Mouse (Mus musculus): ENCODE data around the gene Cracr2a.
A peak's percentile ranks its signal among the peaks of the same experiment; 100 is the strongest.

Gene Cracr2a

DNA sequence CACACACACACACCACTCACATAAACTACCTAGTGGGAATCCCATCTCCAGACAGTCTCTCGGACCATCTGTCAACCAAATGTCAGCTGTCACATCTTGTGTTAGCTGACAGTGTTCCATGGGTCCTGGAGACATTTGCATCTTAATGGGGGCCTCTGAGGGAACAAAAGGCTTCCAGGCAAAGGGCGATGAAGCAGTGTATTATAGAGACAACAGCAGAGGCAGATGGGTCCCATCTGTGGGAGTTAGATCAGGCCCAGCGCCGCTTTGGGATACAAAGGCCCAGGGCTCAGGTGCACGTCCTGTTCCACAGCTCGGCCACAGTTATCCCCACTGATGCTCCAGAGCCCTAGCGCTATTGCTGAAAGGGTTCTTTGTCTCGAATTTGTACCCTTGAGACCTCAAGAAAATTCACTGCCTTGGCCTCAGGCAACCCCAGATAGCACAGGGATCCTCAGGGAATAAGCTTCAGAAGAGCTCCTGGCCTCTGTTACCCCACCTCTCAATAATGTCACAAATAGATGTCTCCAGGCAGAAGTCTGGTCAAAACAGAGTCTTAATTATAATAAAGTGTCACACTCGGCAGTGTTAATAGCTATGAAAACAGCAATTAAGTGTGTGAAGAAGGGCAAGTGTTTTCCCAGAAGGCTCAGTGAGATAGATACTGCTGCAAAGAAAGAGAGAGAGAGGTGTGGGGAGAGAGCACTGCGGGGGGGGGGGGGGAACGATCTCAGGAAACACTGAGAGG is 140.1 kb downstream of the Cracr2a start:
- no peak for DNase-seq

DNA sequence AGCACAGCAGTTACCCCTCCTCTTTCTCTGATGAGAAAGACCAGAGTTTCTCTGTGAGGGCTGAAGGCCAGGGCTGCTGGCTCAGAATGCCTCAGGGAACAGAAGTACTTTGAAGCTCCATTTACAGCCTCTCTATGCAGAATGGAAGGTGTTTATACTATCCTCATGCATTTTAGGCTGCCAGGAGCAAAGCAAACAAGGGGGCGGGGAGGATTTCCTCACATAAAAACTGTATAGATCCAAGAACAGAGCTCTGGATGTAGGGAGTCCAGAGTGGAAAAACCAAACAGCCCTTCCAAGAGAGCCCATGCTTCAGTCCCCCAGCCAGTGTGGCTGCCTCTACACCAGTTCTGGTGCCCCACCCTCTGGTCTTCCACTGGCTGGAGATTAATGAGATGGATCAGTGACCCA is 147.1 kb downstream of the Cracr2a start:
- no peak for DNase-seq

DNA sequence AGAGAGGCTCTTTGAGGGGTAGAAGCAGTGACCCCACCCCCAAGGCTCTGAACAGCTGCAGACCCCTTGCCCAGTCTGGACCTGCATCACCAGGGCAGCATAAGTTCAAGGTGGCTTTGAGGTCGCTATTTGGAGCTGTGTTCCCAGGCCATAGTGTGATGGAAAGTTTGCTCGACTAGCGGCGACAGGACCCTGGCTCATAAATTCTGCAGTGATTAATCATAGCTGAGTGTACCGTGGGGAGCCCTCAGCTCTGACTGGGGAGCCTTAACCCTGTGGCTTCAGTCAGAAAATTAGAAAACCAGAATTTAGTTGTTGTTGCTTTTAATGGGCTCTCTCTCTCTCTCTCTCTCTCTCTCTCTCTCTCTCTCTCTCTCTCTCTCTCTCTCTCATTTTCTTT is 153.8 kb downstream of the Cracr2a start:
- DNase-seq: no peak

DNA sequence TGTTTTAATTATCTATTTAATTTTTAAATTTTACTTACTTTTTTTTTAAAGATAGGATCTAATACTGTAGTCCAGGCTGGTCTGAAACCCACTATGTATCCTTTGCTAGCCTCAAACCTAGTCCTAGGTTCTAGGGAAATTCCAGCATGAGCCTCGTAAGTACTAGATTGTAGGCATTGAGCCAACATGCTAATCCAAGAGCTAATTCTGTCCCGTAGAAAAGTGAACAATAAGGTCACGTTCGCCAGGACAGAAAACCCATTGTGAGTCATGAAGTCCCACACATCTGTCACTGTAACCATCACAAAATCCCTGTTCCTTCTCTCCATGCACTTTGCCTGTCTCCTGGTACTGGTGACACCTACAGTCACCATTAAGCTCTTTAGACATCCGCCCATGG is 154.3 kb downstream of the Cracr2a start:
- DNase-seq: no peak

DNA sequence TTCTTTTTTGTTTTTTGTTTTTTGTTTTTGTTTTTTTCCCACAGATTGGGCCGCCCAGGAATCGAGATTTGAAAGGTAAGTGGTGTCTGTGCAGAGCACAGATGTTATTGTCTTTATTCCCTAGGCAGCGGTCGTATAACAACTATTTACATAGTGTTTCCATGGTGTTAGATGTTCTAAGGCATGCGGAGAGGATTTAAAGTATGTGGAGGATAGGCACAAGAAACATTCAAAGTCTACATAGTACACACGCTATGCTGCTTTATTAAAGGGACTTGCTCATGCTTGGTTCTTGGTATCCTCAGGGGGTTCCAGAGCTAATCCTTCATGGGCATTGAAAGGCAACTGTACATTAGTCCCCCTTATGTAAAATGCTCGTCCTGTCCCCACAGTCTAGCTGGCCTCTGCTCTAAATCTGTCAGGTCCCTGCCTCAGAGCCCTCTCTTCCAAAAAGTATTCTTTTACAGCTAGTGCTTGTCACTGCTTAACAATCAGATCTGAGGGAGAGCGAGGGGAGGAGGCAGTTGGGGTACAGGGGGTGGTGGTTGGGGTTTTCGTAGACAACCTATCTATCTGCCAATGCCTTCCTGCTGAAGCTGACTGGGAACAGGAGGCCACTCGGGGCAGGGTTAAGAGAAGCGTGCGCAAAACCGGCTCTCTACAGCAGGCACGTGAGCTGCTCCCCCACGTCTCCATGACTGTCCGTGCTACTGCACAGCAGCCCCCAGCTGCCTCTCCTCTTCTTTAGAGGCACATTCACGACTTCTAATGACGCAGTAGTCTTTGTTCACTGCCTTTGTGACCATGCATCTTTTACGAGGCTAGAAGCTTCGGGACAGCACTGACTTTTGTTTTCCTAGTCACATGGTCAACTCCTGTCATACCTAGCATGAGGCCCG is 156.3 kb downstream of the Cracr2a start:
- DNase-seq: no peak

DNA sequence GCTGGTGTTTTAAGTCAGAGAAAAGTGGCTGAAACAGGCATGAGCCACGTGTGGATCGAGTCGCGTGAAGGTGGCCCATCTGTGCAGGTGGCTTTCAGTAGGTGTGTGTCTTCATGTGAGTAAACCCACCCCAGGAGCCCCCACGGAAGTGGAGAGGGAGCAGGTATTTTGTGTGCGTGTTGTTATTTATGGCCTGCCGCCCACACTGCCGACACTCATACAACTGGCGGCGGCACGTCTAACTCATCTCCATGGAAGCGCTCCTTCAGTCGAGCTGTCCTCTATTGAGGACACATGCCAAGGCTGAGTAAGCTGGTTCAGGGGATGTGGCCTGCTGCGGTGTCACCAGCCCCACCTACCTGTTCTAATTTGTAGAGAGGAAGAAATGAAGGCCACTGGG is 158.7 kb downstream of the Cracr2a start:
- DNase-seq: no peak

DNA sequence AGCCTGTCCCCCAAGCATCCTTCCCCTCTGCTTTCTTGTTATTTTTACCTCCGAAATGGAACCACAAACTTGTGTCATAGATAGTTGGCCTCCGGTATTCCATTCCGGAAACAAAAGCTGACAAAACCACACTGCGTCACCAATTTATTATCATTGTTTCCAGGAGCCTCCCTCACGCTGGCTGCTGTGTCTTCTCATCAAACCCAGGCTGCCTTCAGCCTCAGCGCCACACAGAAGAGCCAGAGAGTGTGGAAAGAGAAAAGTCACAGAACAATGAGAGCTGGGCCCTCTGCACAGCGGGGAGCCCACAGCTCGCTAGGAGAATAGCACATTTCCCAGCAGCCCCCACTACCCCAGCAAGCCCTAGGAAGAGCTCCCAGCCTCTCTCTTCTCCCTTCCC is 162.0 kb downstream of the Cracr2a start:
- DNase-seq: peak in 1 of 2 experiments; percentile 4
